Mouse (Mus musculus): Measurements from ENCODE around the gene Acoxl.

DNA sequence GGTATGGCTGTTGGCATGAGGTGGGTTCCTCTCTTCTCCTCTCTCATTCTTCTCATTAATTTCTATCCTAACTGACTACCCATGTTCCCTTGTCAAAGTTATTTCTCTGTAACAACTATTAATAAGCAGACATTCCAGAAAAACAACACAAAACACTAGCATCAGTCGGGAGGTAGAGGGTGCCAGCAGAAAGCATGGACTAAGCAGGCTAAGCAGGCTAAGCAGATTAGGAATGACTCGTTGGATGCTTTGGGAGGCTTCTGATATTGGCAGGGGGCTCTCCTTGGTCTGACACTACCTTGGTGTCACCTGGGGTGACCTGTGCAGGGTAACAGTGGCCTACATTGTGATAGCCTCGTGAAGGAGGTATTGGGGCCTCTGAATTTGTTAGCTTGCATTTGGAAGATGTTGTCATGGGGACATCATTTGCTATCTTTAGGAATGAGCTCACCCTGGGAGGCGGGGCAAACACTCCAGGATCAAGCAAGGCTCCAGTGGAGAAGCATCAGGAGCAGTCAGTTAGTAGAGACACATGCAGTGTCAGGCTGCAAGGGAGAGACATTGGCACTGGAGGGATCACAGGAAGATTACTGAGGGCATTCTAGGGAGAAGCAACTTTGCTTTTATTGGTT, 123.2 kb downstream of the Acoxl start:
- TF ChIP-seq CTCF (IDR thresholded peaks at IDR 0.05; ENCODE audit: borderline replicate concordance, insufficient read depth, low read depth, low read length) (no peak), POLR2A (IDR thresholded peaks at IDR 0.05; ENCODE audit: borderline replicate concordance, insufficient read depth, low read length) (no peak)
